Mouse (Mus musculus) adrenal gland, postnatal 14 days (tissue): ENCODE results near the gene Gm49336. TPM values are rescaled to one million over a fixed set of nuclear protein-coding genes. Genes with fewer than 3 reads are reported as not detected.

Experiments used
- microRNA-seq, 2 experiments: library from miRNA; unstranded; fragments of <30 nt; microRNA quantifications; one replicate each; pipeline ENCODE4 v1.2.0; 2021
- total RNA-seq: library from RNA; stranded (reverse); gene quantifications from 2 replicates; pipeline ENCODE4 v1.2.3, GENCODE M21; 2021

The Gm49336 gene
- total RNA-seq, 1 experiment from 2014 or later: 38.6 TPM

Small RNAs within 50 kb of the gene (microRNA-seq; reads per million reads assigned to microRNA genes)
- 0 reads per million in 2 experiments for gene Mir719

Other genes with a start within 250 kb of the Gm49336 start
- gene Atp8a2, start 54.3 kb downstream of the Gm49336 start, total RNA-seq: 0.82 and 2.3 TPM in 2 replicates
- gene Nupl1, start 76 bp downstream of the Gm49336 start, total RNA-seq: not detected in 2 replicates
- gene Mtmr6, start 13.7 kb upstream of the Gm49336 start, total RNA-seq: 39.1 and 46.0 TPM in 2 replicates
- gene Amer2, start 121.8 kb upstream of the Gm49336 start, total RNA-seq: 2.6 and 3.0 TPM in 2 replicates